Mouse (Mus musculus): ENCODE results near the gene Usp29. TPM values are rescaled to one million over a fixed set of nuclear protein-coding genes. Genes with fewer than 3 reads are reported as not detected.

Gene Usp29
- polyA plus RNA-seq (2012; ENCODE audit: low replicate concordance) = not detected in 2 replicates

GRCm38 (mm10) chr7:6730241-6730640, at the start of gene Usp29, which contains the start of gene Peg3:
TSS of gene Usp29 (plus strand) at chr7:6730578.
TSS of gene Peg3 (minus strand) at chr7:6730431.

GRCm38 (mm10) chr7:6696241-6697045, 33.9 kb upstream of the Usp29 start, which contains the start of gene Zim1:
TSS of gene Zim1 (minus strand) at chr7:6696450.

GRCm38 (mm10) chr7:6995251-6995650, 264.9 kb downstream of the Usp29 start, which contains the start of gene Aurkc:
TSS of gene Aurkc (plus strand) at chr7:6995300.

Other genes starting within 250 kb of the Usp29 start
- gene Olfr5, start 243.6 kb upstream of the Usp29 start, polyA plus RNA-seq (2012; ENCODE audit: low replicate concordance) = not detected in 2 replicates
- gene Olfr1347, start 230.8 kb upstream of the Usp29 start, polyA plus RNA-seq (2012; ENCODE audit: low replicate concordance) = not detected in 2 replicates
- gene Olfr1348, start 221.8 kb upstream of the Usp29 start, polyA plus RNA-seq (2012; ENCODE audit: low replicate concordance) = not detected in 2 replicates
- 0.14 and 0.42 TPM in 2 replicates for gene Olfr1349, start 207.6 kb upstream of the Usp29 start, polyA plus RNA-seq (2012; ENCODE audit: low replicate concordance)
- not detected in 2 replicates for gene Olfr1350, start 165.7 kb upstream of the Usp29 start, polyA plus RNA-seq (2012; ENCODE audit: low replicate concordance)
- not detected in 2 replicates for gene Zim1, start 34.1 kb upstream of the Usp29 start, polyA plus RNA-seq (2012; ENCODE audit: low replicate concordance)
- not detected in 2 replicates for gene Peg3, start 147 bp upstream of the Usp29 start, polyA plus RNA-seq (2012; ENCODE audit: low replicate concordance)

Data from leukemia stem cell, adult 10-12 weeks (primary cell).